Mouse (Mus musculus) C2C12 (cell line): ENCODE data around the gene Rbfox2.

ENCODE experiments used
- CEBPB ChIP-seq: IDR thresholded peaks from one replicate; pipeline ENCODE4 v1.6.1; 2011; ENCODE audit warnings: low read depth, mild to moderate bottlenecking, control low read depth, moderate library complexity
- CTCF ChIP-seq: IDR thresholded peaks from one replicate; pipeline ENCODE4 v1.5.1; 2011; ENCODE audit not compliant: control insufficient read depth, insufficient read depth, insufficient read length
- FOSL1 ChIP-seq: IDR thresholded peaks from one replicate; pipeline ENCODE4 v1.8.0; 2011; ENCODE audit warnings: mild to moderate bottlenecking, low read length; ENCODE audit not compliant: poor library complexity, insufficient read depth, severe bottlenecking
- MAX ChIP-seq: IDR thresholded peaks from one replicate; pipeline ENCODE4 v1.6.1; 2011; ENCODE audit warnings: mild to moderate bottlenecking, control low read depth
- MYOD1 ChIP-seq: IDR thresholded peaks from one replicate; pipeline ENCODE4 v1.6.1; 2011; ENCODE audit warnings: low read depth; ENCODE audit not compliant: control insufficient read depth, insufficient read length
- MYOG ChIP-seq: IDR thresholded peaks from one replicate; pipeline ENCODE4 v1.6.1; 2011; ENCODE audit not compliant: control insufficient read depth, insufficient read length; ENCODE audit errors: extremely low read depth
- USF1 ChIP-seq: IDR thresholded peaks from one replicate; pipeline ENCODE4 v1.6.1; 2011; ENCODE audit warnings: low read depth, mild to moderate bottlenecking, control low read depth, moderate library complexity

DNA sequence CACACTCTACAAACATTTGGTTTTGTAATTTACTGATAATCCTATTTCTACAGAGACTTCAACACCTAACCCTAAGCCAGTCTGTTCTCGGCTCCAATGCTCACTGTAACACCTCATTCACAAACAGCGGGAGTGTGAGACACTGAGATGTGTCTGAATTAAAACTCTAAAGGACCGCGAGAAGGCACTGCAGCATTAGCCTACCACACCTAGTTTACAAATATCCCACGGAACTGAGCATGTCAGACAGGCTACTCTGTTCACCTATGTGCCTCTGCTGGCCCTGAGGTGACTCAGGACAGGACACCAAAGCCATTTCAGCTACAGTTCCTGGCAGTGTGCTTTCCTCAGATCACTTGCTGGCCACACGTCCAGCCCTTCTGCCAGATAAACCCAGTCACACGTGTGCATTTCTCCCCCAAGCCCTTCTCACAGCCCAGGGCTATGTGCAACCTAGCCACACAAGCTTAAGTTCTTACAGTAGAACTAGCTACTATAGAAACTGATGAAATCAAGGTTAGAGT, 79.9 kb downstream of the Rbfox2 start:
- no peak for TF ChIP-seq CTCF
- TF ChIP-seq MAX: no peak
- no peak for TF ChIP-seq MYOD1
- no peak for TF ChIP-seq MYOG
- TF ChIP-seq CEBPB: no peak
- no peak for TF ChIP-seq USF1
- TF ChIP-seq FOSL1: no peak
